Comparison of ENCODE assay signal across 8 mouse cellular contexts in the genomic region with DNA sequence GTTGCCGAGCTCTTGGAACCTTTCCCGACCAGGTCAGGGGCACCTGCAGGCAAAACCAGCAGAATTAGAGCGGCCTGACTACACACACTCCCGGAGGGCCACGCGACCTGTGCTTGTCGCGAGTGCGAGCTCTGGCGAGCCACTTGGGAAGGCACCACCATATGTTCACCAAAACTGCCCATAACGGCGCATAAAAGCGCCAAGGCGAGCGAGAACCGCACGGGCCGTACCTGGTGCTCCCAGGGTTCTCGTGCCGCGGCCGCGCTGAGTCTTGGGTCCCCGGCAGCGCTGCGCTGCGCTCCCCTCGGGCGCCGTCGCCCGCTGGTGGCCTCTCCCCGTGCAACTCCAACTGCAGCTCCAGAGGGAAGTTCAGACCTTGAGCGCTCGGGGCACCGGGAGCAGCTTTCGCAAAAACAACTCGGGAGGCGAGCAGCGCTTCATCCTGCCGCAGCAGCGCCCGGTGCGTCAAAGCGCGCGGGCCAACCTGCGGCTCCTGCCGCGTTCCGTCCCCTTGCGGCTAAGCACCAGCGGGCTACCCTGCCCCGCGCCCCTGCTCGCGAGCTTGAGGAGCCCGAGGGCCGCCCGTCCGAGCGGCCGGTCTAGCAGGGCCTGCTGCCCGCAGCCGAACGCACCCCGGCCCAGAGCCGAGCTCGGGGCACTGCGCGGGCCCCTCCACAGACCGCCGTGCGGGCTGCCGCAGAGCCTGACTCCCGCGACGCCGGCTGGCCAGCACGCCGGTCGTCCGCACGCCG. TPM values are rescaled to one million over a fixed set of nuclear protein-coding genes. Genes with fewer than 3 reads are reported as not detected.
DNase-seq lines count a peak whose midpoint lies in the region; ATAC-seq lines count a peak whose summit lies in the region.

No protein-coding gene starts in this region.

- DNase-seq in heart, adult 18-20 months: peak; percentile 64 to 76
- no peak for DNase-seq in heart, postnatal 25 days (ENCODE audit: low spot score)
- peak; percentile 78 for DNase-seq in brain, adult 2 months (ENCODE audit: low read depth, low spot score)
- DNase-seq in limb, embryonic 11.5 days (ENCODE audit: low spot score): peak; percentile 72
- DNase-seq in midbrain, embryonic 10.5 days (ENCODE audit: low spot score): peak; percentile 64
- DNase-seq in splenic B cell, adult 2 months (ENCODE audit: low read depth, low spot score): peak; percentile 38

- H3K27ac ChIP-seq in hindbrain, embryonic 13.5 days: peak overlapping the region; percentile 90
- H3K27ac ChIP-seq in limb, embryonic 11.5 days (replicated peaks; ENCODE audit: low read depth, low read length): no peak overlapping the region
- H3K27ac ChIP-seq in midbrain, embryonic 10.5 days (replicated peaks): peak overlapping the region; percentile 80

- H3K4me3 ChIP-seq in hindbrain, embryonic 13.5 days: peak overlapping the region; percentile 77
- H3K4me3 ChIP-seq in limb, embryonic 11.5 days (ENCODE audit: low read depth, low read length): peak overlapping the region; percentile 65
- peak overlapping the region; percentile 81 for H3K4me3 ChIP-seq in midbrain, embryonic 10.5 days

- peak; percentile 27; the same call in 1 of the 2 replicates for ATAC-seq in erythroid progenitor cell, adult 5-6 weeks (replicated peaks; ENCODE audit: low FRiP score, poor library complexity, severe bottlenecking)
- ATAC-seq in hindbrain, embryonic 13.5 days (ENCODE audit: low FRiP score): peak; percentile 77
- peak; percentile 75 for ATAC-seq in limb, embryonic 11.5 days (ENCODE audit: insufficient number of reproducible peaks, low FRiP score, low TSS enrichment, low read depth)

- under 1% methylated on average over 77 of the region's 85 CpGs for WGBS in hindbrain, embryonic 13.5 days
- WGBS in limb, embryonic 11.5 days: under 1% methylated on average over 84 of the region's 85 CpGs
- whole genome bisulfite sequencing in midbrain, embryonic 10.5 days: under 1% methylated on average over 76 of the region's 85 CpGs

- H3K4me1 ChIP-seq in hindbrain, embryonic 13.5 days (replicated peaks): peaks cover 53% of the 10 kb centered on the region
- peaks cover 5% of the 10 kb centered on the region; the same call in 1 of the 2 replicates for H3K4me1 ChIP-seq in limb, embryonic 11.5 days (ENCODE audit: control insufficient read depth, insufficient read depth, low read length)
- peaks cover 23% of the 10 kb centered on the region for H3K4me1 ChIP-seq in midbrain, embryonic 10.5 days

- H3K4me2 ChIP-seq in hindbrain, embryonic 13.5 days: peak overlapping the region; percentile 91
- H3K4me2 ChIP-seq in limb, embryonic 11.5 days (ENCODE audit: low read depth, severe bottlenecking): peak overlapping the region; percentile 98

- no peaks in the 10 kb centered on the region for H3K36me3 ChIP-seq in hindbrain, embryonic 13.5 days
- H3K36me3 ChIP-seq in limb, embryonic 11.5 days (ENCODE audit: control insufficient read depth, insufficient read depth, low read length): no peaks in the 10 kb centered on the region
- H3K36me3 ChIP-seq in midbrain, embryonic 10.5 days: no peaks in the 10 kb centered on the region
- no peaks in the 10 kb centered on the region for H3K36me3 ChIP-seq in splenic B cell, adult 2 months (ENCODE audit: control insufficient read depth, insufficient read depth, low read length, poor library complexity, severe bottlenecking)

- peaks cover 14% of the 10 kb centered on the region for H3K27me3 ChIP-seq in hindbrain, embryonic 13.5 days
- H3K27me3 ChIP-seq in limb, embryonic 11.5 days (ENCODE audit: control insufficient read depth, insufficient read depth, low read length): peaks cover 17% of the 10 kb centered on the region
- H3K27me3 ChIP-seq in midbrain, embryonic 10.5 days (ENCODE audit: low read depth, poor library complexity, severe bottlenecking): peaks cover 49% of the 10 kb centered on the region
- H3K27me3 ChIP-seq in splenic B cell, adult 2 months (ENCODE audit: control insufficient read depth, insufficient read depth, low read length, poor library complexity, severe bottlenecking): no peaks in the 10 kb centered on the region

- intact Hi-C loops in heart, postnatal 25 days (cut with DNase I): loop anchor here (2.0 to 10.0 kb wide), 5 partner anchors 37 to 123 kb away; partner anchors contain the start of gene Srl

- no peaks in the 10 kb centered on the region for H3K9me3 ChIP-seq in hindbrain, embryonic 13.5 days
- no peaks in the 10 kb centered on the region for H3K9me3 ChIP-seq in limb, embryonic 11.5 days (ENCODE audit: control insufficient read depth, low read length)
- no peaks in the 10 kb centered on the region for H3K9me3 ChIP-seq in midbrain, embryonic 10.5 days (replicated peaks)

- H3K9ac ChIP-seq in hindbrain, embryonic 13.5 days: peak overlapping the region; percentile 89
- H3K9ac ChIP-seq in limb, embryonic 11.5 days (ENCODE audit: low read length): peak overlapping the region; percentile 62

RNA-seq across cellular contexts. Expression of gene Adcy9, which starts 0.6 kb away (rescaled TPM):
- total RNA-seq in heart, adult 18-20 months (2021): 10 to 100 TPM; 21.8 to 22.3 TPM
- 10 to 100 TPM; 22.4 to 24.1 TPM for total RNA-seq in heart, postnatal 25 days (2021)
- total RNA-seq in erythroid progenitor cell, adult 5-6 weeks (2015; ENCODE audit: low replicate concordance): 1.8 TPM in 1 of 2 replicates, not detected in the other
- 1.4 and 3.3 TPM in 2 replicates for total RNA-seq in erythroid progenitor cell, adult 5-6 weeks (2017; ENCODE audit: low replicate concordance)
- 2.6 and 2.8 TPM in 2 replicates for polyA plus RNA-seq in hindbrain, embryonic 13.5 days (2015; fragmentation: Nextera tagmentation; extraction: Ambion mirVana)
- polyA plus RNA-seq in limb, embryonic 11.5 days (2014; fragmentation: Nextera tagmentation; extraction: Ambion mirVana): 0.77 and 0.93 TPM in 2 replicates
- 0.56 and 0.92 TPM in 2 replicates for polyA plus RNA-seq in midbrain, embryonic 10.5 days (2016; fragmentation: Nextera tagmentation; extraction: Ambion mirVana)

Comparison
In these comparisons a context has a peak if more than half of its experiments do, and no peak if none do; other contexts are left out.
1. ATAC-seq: peak in every context shown above with its lines; median percentile 77 in hindbrain, embryonic 13.5 days; 75 in limb, embryonic 11.5 days; 27 in erythroid progenitor cell, adult 5-6 weeks.
2. RNA of gene Adcy9, which starts 0.6 kb away (total RNA-seq): 22.4 to 24.1 TPM in heart, postnatal 25 days and 21.8 to 22.3 TPM in heart, adult 18-20 months; 1.4 to 3.3 TPM in erythroid progenitor cell, adult 5-6 weeks; every median in the first group is over 4 times any median in the second.
3. Peak in every context shown above with its lines, with median percentiles within 50 percentile points of each other: H3K4me3 ChIP-seq.